Mouse (Mus musculus): ENCODE measurements at regions not wholly inside any gene's neighbourhood (a gene's known extent, or its start where the extent isn't known, plus 50 kb on each side); places are given as distances from the start of the nearest gene placed in this dataset.

- no peak for DNase-seq
These were observed 52.2 kb upstream of the Zbtb40 start for GRCm38 (mm10) chr4:137100756-137101155.

Small RNA genes in the stretch of these regions (microRNA-seq; reads per million reads assigned to microRNA genes)
- gene Gm23263 (ENCODE audit: borderline replicate concordance in 2 of 2) (0 reads per million in 2 experiments), gene Gm25399 (ENCODE audit: borderline replicate concordance in 2 of 2) (0 reads per million in 2 experiments)
